Mouse (Mus musculus) brown adipose tissue, adult 24 weeks (tissue): ENCODE results near the gene Gm9918. TPM values are rescaled to one million over a fixed set of nuclear protein-coding genes. Genes with fewer than 3 reads are reported as not detected.

Source experiments
- polyA plus RNA-seq: library from polyadenylated mRNA; stranded (reverse); fragments of >200 nt; gene quantifications from 2 replicates; pipeline ENCODE4 v1.2.4, GENCODE M21; 2012; ENCODE audit not compliant: missing spikeins, insufficient read depth, insufficient read length

The Gm9918 gene
- polyA plus RNA-seq, 1 experiment: not detected

Other genes with a start within 250 kb of the Gm9918 start
- not detected in 2 replicates for gene Krt18, start 242.4 kb upstream of the Gm9918 start, polyA plus RNA-seq
- 47.9 and 93.9 TPM in 2 replicates for gene Eif4b, start 196.8 kb upstream of the Gm9918 start, polyA plus RNA-seq
- 49.0 and 90.1 TPM in 2 replicates for gene Tns2, start 170.2 kb upstream of the Gm9918 start, polyA plus RNA-seq
- 8.6 and 12.8 TPM in 2 replicates for gene Spryd3, start 134.3 kb upstream of the Gm9918 start, polyA plus RNA-seq
- gene Igfbp6, start 126.2 kb upstream of the Gm9918 start, polyA plus RNA-seq: 30.2 and 52.1 TPM in 2 replicates
- gene Soat2, start 120.0 kb upstream of the Gm9918 start, polyA plus RNA-seq: not detected in 2 replicates
- gene Zfp740, start 67.3 kb upstream of the Gm9918 start, polyA plus RNA-seq: 15.9 and 18.0 TPM in 2 replicates
- gene Csad, start 65.8 kb upstream of the Gm9918 start, polyA plus RNA-seq: 137 and 181 TPM in 2 replicates
- 2.0 and 4.6 TPM in 2 replicates for gene Itgb7, start 38.6 kb upstream of the Gm9918 start, polyA plus RNA-seq
- 10.3 and 12.1 TPM in 2 replicates for gene Rarg, start 13.0 kb upstream of the Gm9918 start, polyA plus RNA-seq
- 17.0 and 20.0 TPM in 2 replicates for gene Mfsd5, start 8.9 kb downstream of the Gm9918 start, polyA plus RNA-seq
- 1.5 TPM in 1 of 2 replicates, not detected in the other for gene Espl1, start 25.7 kb downstream of the Gm9918 start, polyA plus RNA-seq
- 371 and 394 TPM in 2 replicates for gene Pfdn5, start 55.6 kb downstream of the Gm9918 start, polyA plus RNA-seq
- gene Myg1, start 61.1 kb downstream of the Gm9918 start, polyA plus RNA-seq: 29.4 and 35.9 TPM in 2 replicates
- gene Aaas, start 80.2 kb downstream of the Gm9918 start, polyA plus RNA-seq: 13.2 and 20.7 TPM in 2 replicates
- gene Sp7, start 96.6 kb downstream of the Gm9918 start, polyA plus RNA-seq: not detected in 2 replicates
- 16.1 and 17.9 TPM in 2 replicates for gene Sp1, start 135.6 kb downstream of the Gm9918 start, polyA plus RNA-seq
- gene Amhr2, start 174.8 kb downstream of the Gm9918 start, polyA plus RNA-seq: 1.9 and 4.0 TPM in 2 replicates
- gene Prr13, start 188.5 kb downstream of the Gm9918 start, polyA plus RNA-seq: 36.8 and 54.7 TPM in 2 replicates
- gene Pcbp2, start 200.0 kb downstream of the Gm9918 start, polyA plus RNA-seq: 331 and 338 TPM in 2 replicates
- not detected in 2 replicates for gene Gm10337, start 233.2 kb downstream of the Gm9918 start, polyA plus RNA-seq
- gene Map3k12, start 246.5 kb downstream of the Gm9918 start, polyA plus RNA-seq: 1.9 and 2.1 TPM in 2 replicates
- 21.2 and 23.6 TPM in 2 replicates for gene Tarbp2, start 247.6 kb downstream of the Gm9918 start, polyA plus RNA-seq